Mouse (Mus musculus): ENCODE data around the gene Hlx.

The Hlx gene

GRCm38 (mm10) chr1:184733300-184734066, 1.1 kb upstream of the Hlx start:
- DNase-seq (ENCODE audit: low read depth): no peak

- DNase-seq (ENCODE audit: low read depth): no peak
These were observed 524 bp downstream of the Hlx start for GRCm38 (mm10) chr1:184731644-184732545.

DNA sequence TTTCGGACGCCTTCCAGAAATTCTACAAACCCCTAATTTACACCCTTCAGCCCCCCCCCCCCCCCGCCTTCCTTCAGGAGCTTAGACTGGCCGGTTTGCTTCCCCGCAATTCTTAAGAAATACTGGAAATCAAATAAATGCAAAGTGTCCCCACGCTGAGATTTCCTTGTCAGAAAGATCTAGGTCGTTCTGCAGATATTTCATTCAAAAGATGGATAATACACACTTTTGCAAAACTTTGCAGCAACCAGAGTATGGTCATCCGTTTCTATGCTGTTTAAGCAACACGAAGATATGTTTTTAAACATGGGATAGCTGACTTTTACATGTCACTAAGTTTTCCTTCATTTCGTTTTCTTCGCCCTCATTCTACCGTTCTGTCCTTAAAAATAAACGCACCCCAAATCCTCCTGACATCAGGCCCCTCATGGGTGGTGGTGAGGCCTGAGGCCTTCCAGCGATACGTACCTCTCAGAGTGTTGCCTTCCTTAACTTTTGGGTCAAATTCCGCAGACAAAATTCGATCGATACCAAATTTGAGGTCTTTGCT, 1.3 kb downstream of the Hlx start:
- DNase-seq (ENCODE audit: low read depth): no peak

GRCm38 (mm10) chr1:184730453-184731013, 1.9 kb downstream of the Hlx start:
- DNase-seq (ENCODE audit: low read depth): no peak

GRCm38 (mm10) chr1:184729357-184730140, 2.9 kb downstream of the Hlx start:
- DNase-seq (ENCODE audit: low read depth): no peak

DNA sequence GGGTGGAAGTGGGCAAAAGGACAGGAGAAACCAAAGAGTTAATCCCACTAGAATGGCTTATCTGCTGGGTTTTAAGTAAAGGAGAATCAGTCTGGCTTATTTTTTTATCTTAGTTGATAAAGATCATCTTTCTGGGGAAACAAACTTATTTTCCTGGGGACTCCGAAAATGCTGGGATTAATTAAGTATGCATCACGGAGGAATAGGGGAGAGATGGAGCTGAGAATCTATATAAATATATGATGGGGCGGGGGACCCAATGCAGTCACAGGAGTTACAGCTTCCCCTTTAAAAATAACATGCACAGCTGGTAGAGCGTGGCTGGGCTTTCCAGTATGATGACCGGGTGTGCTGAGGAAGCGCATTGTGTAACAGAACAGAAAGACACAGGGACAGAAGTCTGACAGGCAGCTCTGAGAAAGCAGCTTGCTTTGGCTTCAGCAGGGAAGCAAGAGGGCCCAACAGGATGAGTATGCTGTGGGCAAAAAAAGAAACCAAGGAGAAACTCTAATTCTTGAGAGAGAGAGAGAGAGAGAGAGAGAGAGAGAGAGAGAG, 3.8 kb downstream of the Hlx start:
- DNase-seq (ENCODE audit: low read depth): no peak

- no peak for DNase-seq (ENCODE audit: low read depth)
These were observed 4.8 kb downstream of the Hlx start for GRCm38 (mm10) chr1:184727401-184728265.

DNA sequence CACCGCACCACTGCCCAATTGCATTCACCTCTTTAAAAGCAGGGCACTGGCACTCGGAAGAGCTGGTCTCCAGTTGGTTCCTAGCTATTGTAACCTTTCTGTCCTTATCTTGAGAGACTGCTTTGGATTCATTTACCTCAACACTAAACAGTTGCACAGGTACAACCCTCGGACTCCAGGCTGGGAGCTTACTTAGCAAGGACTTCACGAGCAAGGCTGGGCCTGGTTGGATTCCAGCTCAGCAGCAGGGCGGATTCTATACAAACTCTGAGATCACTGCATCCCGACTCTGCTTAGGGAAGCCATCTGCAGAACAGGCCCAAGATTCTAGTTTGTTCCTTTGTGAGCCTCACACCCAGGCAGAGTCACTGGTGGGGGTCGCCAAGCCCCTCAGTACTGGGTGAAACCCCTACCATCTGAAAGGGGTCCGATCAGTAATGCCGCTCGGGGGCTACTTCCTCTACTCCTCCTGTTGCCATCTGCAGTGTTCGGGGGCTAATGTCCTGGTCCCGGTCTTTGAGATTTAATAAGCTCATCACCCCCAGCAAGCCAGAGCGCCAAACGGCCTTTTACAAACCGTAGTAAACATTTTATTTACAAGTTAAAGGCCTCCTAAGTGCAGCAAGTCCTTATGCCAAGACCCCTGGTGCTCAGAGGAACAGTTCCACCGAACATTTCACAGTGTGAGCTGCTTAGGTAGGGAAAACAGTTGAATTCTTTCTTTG, 5.7 kb downstream of the Hlx start:
- no peak for DNase-seq (ENCODE audit: low read depth)

GRCm38 (mm10) chr1:184725318-184725790, 7.1 kb downstream of the Hlx start:
- DNase-seq (ENCODE audit: low read depth): no peak

- no peak for DNase-seq (ENCODE audit: low read depth)
These were observed 7.7 kb downstream of the Hlx start for GRCm38 (mm10) chr1:184724551-184725317.

DNA sequence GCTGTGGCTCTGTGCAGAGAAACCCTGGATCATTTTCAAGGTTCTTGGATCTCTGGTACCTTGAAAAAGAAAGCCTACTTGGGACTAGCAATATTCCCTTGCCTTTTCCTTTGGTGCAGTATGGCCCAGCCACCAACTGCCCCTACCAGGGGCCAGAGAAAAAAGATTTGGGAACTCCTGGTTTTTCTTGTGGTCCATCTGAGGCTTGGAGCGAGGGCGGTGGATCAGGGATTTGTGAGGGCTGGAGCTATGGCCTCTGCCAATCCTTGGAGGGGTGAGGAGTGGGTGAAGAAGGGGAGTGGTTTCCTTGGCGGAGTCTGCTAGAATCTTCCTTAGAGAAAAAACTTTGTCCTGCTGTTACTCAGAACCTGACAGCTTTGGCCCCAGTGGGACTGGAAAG, 8.5 kb downstream of the Hlx start:
- DNase-seq (ENCODE audit: low read depth): no peak

DNA sequence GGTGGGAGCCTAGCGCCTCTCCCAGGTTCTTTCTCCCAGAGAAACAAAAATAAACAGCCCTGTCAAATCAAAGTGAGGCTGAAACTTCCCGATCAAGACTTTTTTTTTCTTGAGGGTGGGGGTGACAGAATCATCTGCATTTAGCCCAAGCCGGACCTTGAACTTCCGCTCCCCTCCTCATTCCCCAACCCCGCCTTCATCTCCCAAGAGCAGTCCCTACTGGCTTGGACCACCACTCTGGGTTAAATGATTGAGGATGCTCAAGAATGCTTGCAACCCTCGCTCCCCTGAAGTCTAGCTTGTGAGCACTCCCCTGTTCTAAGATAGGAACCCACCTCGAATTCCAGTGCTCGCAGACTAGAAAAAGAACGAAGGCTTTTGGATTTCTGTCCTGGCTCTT, 11.3 kb downstream of the Hlx start:
- DNase-seq (ENCODE audit: low read depth): no peak

DNA sequence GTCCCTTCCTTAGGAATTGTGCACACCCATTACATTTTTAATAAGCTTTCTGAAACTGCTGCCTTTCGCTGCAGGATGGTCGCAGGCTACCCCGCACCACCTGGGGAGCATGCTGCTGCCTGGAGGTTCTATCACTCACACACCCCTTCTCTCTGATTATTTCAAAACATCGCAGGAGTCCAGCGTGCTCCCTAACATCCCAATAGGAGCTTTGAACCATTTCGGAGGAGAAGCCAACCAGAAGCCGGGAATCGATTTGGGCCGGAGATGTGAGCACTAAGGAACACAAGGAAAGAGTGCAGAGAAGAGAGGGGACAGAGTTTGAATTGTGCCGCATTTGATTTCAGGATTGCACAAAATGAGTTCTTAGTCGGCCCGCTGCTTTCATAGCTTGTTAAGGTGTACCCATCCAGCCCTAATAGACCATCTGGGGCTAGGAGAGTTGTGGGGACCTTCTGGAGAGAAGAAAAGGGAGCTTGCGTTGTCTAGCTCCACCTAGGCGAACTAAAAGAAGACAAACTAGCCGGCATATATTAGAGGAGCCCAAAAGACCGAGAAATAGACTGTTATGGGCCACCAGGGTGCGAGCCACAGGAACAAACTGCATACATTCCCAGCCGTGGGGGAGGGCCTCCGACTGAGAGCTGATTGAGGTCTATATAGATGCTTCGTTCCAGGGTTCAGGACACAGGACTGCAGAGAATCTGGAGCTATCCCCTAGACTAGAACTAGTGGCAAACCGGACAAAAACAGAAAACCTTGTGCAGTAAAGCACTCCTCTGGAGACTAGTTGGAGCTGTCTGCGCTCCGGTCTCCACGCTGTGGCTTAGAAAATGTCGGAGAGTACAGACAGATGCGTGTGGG, 12.0 kb downstream of the Hlx start:
- no peak for DNase-seq (ENCODE audit: low read depth)

GRCm38 (mm10) chr1:184718261-184719120, 13.9 kb downstream of the Hlx start:
- no peak for DNase-seq (ENCODE audit: low read depth)

DNA sequence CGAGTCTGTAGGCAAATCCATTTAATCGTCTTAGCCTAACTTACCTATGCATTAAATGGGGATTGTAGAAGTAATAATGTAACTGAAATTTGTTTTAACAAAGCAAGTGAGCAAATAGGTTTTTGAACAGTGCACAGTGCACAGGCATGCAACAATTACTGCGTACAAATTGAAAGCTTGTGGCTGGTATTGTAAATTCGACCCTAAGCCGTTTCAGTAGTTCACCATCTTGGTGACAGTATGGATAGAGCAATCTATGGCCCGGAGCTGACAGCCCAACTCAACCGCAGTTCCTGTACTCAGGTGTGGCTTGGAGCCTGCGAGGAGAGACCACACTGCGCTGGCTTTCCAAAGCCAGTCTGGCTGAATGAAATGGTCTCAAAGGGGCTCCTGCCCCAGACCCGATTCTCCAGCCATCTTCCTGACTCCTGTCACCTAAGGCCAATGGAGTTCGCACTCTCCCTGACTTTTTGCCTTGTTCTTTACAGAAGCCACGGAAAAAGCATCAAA, 14.7 kb downstream of the Hlx start:
- no peak for DNase-seq (ENCODE audit: low read depth)

DNA sequence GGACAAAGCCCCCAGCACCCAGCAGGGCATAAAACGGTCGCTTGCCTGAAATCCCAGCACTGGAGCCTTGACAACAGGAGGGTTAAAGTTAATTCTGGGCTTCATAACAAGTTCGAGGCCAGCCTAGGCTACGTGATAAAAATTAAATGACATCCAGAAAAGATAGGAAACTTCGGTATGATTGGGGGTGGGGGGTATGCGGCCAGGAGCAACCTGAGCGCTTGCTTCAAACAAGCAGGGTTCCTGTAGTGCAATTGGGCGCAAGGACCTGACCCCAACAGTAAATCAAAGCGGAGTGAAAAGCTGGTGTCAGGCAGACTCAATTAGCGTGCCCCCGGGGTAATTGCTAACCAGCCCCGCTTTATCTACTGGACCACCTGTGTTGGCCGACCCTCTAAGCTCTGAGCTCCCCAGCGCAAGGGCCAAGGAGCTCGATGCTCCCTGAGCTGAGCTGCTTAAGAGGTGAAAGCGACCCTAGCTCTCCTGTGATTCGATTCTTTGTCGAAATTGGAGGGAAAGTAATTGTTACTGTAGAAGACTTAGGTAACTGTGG, 15.3 kb downstream of the Hlx start:
- DNase-seq (ENCODE audit: low read depth): no peak

All from c-Kit-positive CD71-positive TER-119-negative erythroid progenitor cells, embryonic 14.5 days (primary cell).